Mouse (Mus musculus): ENCODE measurements at regions not wholly inside any gene's neighbourhood (a gene's known extent, or its start where the extent isn't known, plus 50 kb on each side); places are given as distances from the start of the nearest gene placed in this dataset.

DNA sequence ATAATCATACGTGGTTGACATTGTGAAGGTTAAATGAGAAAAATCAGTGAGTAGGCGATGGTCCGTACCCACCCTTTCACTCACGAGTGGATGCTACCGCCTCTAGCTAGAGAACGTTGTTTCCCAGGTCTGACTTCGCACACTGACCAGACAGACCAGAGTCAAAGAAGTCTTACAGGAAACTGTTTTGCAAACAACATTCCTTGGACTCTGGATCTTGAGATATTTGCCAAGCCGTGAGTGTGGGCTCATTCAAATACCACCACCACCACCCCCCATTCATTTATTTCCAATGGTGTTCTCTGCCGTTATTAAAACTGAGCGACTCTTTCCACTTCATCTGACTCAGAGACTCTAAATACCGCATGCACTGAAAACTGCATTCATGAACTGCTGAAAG, 234.2 kb downstream of the Lmo4 start:
- ATAC-seq (ENCODE audit: extremely low read depth, insufficient number of reproducible peaks, low FRiP score, poor library complexity, severe bottlenecking) = no peak

DNA sequence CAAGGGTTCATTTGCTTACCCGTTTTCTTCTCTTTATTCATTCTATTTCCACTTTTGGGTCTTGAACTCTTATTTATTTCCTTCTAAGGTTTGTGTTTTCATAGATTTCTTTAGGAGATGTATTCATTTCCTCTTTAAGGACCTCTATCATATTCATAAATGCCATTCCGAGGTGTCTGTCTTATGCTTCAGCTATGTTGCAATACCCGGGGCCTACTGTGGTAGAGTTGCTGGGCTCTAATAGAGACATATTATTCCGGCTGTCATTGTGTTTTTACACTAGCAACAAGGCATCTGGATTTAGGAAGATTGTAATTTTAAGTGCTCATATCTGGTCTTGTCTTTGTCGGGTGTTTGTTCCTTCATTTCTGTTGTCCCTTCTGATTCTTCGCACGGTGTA, 249.5 kb downstream of the Lmo4 start:
- ATAC-seq (ENCODE audit: extremely low read depth, insufficient number of reproducible peaks, low FRiP score, poor library complexity, severe bottlenecking) = no peak

DNA sequence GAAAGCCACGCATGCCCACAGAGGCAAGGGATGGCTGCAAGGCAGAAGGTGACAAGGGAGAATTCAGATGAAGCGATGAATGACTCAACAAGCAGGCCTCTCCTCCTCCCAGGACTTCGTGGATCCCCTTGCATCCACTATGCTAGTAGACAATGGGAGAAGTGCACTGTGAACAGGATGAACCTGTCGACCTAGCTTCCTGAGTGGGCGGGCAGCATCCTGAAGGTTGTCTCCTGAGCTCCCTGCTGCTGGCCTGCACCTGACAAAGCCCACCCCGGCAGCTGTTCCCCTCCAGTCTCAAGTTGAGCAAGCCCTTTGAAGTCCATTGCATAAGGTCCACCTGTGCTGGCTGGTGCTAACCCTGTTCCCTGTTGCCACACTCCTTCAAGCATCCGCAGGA, 250.2 kb downstream of the Lmo4 start:
- ATAC-seq (ENCODE audit: extremely low read depth, insufficient number of reproducible peaks, low FRiP score, poor library complexity, severe bottlenecking) = no peak

DNA sequence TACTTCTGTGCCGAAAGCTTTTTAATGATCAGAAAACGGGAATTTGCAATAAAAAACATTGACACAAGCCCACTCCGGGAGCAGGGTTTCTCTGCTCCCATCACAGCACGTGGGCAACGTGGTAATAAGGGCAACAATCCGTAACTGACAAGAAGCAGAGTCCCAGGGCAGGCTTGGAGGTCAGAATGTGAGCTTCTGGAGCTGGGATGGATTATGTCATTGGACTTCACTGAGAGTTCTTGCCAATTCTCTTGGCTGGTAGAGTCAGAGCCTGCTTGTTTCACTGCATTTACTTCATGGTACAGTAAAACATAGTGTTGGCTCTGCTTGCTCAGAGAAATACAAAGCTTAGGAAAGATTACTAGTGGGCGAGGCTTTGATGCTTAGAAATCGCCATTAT, 252.7 kb downstream of the Lmo4 start:
- ATAC-seq (ENCODE audit: extremely low read depth, insufficient number of reproducible peaks, low FRiP score, poor library complexity, severe bottlenecking) = no peak

DNA sequence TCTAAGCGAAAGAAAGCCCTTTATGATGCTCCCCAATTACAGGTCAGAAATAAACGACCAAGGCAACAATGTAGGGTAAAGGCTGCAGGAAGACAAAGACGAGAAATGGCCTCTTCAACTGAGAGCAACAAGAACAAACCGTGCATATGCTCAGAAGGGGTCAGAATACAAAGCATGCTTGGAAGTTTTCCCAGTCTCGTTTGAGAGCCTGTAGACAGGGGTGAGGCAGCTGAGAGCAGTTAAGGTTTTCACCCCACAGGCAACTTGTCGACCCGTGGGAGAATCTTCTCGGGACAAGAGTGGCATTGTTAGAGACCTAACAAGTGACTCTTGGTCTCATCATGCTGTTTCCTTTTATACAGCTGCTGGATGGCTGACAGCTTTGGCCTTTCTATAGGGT, 255.4 kb downstream of the Lmo4 start:
- no peak for ATAC-seq (ENCODE audit: extremely low read depth, insufficient number of reproducible peaks, low FRiP score, poor library complexity, severe bottlenecking)

DNA sequence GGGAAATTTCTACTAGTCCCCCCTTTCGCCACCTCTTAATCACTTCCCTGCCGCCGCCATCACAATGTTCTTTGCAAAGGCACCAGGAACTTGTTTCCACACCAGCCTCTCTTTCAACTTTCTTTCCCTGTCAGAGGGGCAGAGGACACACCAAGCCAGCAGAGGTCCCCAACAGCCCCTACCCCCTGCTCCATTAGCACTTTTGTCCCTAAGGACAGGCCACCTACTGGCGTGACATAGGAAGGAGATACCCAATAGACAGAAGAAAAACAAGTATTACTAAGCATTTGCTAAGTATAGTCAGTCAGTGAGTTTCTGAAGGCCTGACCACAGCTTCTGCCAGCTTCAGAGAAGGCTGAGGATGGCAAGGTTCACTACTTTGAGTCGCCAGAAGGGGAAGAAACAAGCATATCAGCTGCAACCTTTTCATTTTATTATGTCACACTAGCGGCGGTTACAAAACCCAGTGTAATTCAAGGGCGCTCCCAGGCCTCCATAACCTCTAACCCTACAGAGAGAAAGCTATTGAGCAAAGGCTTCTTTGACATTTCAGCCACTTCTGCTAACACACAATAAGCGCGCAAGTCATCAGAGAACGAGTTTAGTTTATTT, 255.9 kb downstream of the Lmo4 start:
- peak; percentile 88 for ATAC-seq (ENCODE audit: extremely low read depth, insufficient number of reproducible peaks, low FRiP score, poor library complexity, severe bottlenecking)

DNA sequence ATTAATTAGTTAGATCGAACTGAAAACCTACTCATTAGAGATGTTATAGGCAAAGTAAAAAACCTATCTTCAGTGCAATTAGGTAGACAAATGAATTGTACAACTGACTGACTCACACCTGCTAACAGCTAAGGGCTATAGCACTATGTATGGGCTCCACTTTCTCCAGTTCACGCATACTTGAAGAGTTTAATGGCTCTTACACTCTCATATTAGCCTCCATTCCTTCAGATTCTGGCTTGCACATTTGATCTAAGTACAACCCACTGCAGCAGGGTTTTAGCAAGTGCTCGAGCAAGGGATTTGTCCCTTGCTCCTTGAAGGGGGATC, 257.1 kb downstream of the Lmo4 start:
- no peak for ATAC-seq (ENCODE audit: extremely low read depth, insufficient number of reproducible peaks, low FRiP score, poor library complexity, severe bottlenecking)

DNA sequence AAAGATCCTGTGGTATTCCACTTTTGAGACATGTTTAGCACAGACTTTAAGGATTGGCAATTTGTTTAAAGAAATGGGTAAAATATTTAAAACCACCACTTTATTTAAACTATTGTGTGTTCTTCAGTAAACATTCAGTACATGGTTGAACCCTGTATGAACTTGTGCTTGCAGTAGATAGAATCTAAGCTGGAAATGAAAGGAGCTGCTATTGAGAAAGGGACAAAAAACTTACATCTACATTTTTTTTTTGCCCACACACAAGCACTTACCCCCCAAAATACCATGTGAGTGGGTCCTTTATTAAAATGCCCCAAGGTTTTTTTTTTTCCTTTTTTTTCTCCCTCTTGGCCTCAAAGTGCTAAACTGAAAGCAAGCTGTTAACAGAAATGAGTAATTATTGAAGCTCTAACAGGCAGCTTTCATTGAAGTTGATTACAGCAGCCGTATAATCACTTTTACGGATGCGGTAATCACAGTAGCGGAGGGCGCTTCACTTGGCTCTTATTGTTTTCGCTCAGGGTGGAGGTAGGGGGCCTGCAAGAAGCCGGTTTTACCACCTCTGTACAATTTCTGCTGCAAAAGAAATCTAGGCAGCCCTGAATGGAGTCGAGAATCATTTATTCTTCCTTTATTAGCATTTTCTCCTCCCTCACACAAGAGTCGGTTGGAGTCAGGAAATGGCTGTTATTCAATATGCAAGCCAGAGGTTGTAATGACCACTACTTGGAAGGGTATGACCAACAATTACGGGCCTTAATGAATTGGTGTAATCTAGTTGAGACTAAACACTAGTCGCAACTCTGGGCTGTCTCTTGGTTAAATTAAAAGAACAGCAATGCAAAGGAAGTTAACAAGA, 257.7 kb downstream of the Lmo4 start:
- no peak for ATAC-seq (ENCODE audit: extremely low read depth, insufficient number of reproducible peaks, low FRiP score, poor library complexity, severe bottlenecking)

DNA sequence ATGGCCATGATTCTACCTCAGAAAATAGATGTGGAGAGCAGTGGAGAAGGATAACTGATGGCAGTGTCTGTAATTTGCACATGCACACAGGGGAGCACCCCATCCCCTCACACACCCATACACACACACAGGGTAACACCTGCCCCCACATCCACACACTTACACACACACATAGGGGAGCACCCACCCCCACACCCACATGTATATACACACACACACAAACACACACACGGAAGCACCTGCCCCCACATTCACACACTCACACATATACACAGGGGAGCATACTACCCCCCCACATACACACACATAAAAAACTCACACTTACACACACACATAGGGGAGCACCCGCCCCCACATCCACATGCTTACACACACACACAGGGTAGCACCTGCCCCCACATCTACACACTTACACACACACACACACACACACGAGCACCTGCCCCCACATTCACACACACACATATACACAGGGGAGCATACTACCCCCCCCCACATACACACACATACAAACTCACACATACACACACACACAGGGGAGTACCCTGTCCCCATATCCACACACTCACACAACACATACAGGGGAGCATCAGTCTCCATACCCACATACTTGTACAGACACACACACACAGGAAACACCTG, 265.8 kb downstream of the Lmo4 start:
- no peak for ATAC-seq (ENCODE audit: extremely low read depth, insufficient number of reproducible peaks, low FRiP score, poor library complexity, severe bottlenecking)

DNA sequence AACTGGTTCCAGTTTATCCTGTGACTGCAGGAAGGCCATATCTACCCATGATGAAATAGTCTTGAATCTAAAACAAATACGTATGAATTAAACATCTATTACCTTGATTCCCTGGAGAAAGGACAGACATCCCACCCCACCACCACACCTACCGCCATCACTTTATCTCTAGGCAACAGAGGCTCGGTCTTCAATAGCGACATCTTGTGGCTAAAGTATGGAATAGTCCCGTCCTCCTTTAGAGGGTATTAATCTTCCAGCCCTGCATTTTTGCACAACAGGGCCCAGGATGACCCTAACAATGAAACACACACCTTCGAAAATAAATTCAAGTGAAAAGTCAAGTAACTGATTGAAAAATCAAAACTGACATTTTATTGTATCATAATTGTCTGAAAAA, 279.7 kb downstream of the Lmo4 start:
- peak; percentile 30; the same call in 1 of the 2 replicates for ATAC-seq (ENCODE audit: extremely low read depth, insufficient number of reproducible peaks, low FRiP score, poor library complexity, severe bottlenecking)

DNA sequence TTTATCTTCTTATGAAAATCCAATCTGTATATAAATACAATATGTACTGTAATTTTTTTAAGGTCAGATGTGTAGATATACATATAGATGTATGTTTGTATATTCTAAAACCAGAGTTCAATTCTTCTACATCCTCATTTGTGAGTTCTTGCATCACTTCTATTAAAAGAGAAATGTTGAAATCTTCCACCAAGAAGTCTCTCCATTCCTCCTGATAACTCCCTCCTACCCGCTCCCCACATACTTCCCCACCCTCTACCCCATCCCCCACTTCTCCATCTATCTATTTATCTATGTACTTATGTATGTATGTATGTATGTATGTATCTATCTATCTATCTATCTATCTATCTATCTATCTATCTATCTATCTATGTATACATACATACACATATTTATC, 285.3 kb downstream of the Lmo4 start:
- ATAC-seq (ENCODE audit: extremely low read depth, insufficient number of reproducible peaks, low FRiP score, poor library complexity, severe bottlenecking) = no peak

DNA sequence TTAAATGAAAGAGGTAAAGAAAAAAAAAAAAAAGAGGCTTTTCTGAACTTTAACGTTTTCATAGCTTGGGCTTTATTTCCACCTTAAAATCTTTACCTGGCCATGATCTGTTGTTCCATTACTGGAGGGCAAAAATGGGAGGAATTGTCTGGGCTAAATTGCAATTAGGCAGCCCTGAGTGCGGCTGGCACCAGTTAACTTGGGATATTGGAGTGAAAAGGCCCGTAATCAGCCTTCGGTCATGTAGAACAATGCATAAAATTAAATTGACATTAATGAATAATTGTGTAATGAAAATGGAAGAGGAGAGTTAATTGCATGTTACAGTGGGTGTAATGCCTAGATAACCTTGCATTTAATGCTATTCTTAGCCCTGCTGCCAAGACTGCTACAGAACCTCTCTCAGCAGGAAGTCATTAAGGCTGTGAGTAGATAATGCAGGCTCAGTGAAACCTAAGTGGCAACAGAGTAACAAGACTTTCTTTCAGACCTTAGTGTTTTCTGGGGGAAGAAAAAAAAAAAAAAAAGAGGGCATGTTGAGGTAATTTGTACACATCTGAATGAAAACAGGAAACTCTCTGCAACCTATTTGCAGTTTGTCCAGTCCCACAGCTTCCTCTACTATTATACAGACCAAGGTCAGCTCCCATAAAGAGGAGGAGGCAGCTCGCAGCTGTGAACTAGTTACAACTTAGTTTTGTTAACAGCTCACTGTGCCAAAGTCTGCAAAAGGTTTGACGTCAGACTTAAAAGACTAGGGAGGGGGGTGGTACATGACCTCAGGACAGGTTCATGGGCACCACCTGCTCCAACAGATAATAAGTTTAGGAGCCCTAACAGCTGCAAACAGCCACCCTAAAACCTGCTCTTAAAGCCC, 290.4 kb downstream of the Lmo4 start:
- no peak for ATAC-seq (ENCODE audit: extremely low read depth, insufficient number of reproducible peaks, low FRiP score, poor library complexity, severe bottlenecking)

DNA sequence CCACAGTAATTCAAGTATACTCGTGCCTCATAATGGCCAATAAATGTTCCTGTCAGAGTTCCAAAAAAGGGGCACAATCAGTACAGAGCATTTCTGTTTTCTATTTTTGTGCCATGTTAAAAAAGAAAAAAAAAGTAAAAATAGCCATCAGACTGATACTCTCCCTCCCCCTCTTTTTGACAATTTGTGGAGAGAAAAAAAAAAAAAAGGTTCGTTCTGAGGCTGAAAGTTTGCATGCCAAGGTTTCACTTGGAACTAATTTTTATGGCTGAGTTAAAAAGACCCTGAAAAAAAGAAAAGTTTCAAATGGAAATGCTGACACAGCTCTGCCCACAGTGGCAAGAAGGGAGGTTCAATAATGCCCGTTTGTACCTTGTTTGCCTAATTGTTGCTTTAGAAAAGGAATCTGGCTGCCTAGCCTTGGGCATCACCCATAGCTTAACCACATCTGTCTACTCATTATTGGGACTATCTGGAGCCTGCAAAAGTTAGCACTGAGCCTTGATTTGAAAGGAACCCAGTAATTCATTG, 291.9 kb downstream of the Lmo4 start:
- ATAC-seq (ENCODE audit: extremely low read depth, insufficient number of reproducible peaks, low FRiP score, poor library complexity, severe bottlenecking) = no peak

DNA sequence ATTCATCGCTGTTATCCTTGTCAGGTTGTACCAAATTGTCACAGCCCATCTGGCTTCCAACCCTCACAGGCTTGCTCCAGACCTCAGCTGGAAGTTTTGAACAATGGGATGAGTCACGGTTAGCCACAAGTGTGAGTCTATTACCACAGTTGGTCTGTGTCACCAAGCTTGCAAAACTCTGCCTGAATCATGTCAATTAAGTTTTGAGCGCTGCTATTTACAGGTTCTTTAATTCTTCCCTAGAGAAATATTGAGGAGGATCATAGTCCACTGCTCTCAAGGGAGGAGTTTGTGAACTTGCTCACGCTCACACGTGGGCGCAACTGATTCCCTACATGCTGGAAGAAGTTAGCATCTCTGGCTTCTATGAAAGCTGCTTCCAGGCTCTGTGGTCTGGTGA, 292.6 kb downstream of the Lmo4 start:
- ATAC-seq (ENCODE audit: extremely low read depth, insufficient number of reproducible peaks, low FRiP score, poor library complexity, severe bottlenecking) = peak; percentile 65; the same call in 1 of the 2 replicates

DNA sequence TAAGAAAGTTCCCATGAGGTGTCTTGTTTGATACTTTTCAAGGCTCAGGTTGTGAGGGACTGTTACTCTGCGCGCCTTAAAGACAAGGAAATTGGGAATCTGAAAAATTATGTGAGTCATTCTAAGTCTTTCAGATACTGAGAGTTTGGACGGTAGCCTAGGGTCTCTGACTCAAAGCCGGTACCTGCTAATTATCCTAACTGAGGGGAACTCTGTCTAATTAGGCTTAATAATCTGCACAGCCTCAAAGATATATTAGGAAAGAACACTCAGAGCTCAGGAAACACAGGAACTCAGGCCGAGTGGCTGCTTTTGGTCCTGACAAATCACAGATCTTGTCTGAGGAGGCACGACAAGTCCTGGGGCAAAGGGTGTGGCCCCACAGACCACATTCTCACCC, 295.7 kb downstream of the Lmo4 start:
- ATAC-seq (ENCODE audit: extremely low read depth, insufficient number of reproducible peaks, low FRiP score, poor library complexity, severe bottlenecking) = no peak

DNA sequence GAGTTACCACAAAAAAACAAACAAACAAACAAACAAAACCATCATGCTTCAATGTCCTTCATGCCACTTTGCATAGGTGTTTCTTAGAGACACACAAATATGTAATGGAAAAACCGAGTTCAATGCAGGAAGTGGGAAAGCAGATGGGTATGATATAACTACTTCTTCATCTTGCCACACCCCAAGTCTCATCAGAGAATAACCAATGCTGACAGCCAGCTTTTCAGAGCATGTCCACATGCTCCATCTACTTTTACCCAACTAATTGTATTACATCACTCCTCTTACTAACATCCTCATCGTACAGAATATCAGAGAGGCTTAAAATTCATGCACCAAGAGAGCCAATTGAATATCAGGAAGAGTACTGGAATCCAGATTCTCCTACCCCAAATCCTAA, 301.6 kb downstream of the Lmo4 start:
- ATAC-seq (ENCODE audit: extremely low read depth, insufficient number of reproducible peaks, low FRiP score, poor library complexity, severe bottlenecking) = no peak

DNA sequence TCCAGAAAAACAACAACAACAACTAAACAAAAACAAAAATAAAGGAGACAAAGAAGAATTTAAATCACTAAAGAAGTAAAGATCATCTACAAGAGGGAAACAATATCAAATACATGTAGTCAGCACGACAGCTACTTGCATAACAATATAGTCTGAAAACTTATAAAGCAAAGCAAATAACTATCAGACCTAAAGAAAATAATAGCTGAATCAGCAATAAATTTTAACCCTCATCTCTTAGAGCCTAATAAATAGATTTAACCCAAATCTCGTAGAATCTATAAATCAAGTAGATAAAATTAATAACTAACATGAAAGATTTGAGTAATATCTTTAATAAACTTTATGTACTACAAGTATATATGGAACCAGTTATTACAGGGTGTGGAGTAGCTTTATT, 324.2 kb downstream of the Lmo4 start:
- no peak for ATAC-seq (ENCODE audit: extremely low read depth, insufficient number of reproducible peaks, low FRiP score, poor library complexity, severe bottlenecking)

DNA sequence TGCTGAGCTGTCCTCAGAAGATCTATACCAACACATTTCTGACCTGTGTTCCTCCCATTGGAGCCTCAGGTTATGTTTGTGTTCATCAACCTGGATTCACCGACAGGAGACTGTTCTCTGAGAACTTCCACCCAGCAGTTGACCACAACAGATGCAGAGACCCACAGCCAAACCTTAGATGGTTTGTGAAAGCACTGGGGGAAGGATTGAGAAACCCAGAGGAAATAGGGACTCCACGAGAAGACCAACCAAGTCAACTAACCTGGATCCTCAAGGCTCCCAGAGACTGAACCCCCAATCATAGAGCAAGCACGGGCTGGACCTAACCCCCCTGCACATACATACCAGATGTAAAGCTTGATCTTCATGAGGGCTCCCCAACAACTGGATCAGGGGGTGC, 331.1 kb downstream of the Lmo4 start:
- no peak for ATAC-seq (ENCODE audit: extremely low read depth, insufficient number of reproducible peaks, low FRiP score, poor library complexity, severe bottlenecking)

DNA sequence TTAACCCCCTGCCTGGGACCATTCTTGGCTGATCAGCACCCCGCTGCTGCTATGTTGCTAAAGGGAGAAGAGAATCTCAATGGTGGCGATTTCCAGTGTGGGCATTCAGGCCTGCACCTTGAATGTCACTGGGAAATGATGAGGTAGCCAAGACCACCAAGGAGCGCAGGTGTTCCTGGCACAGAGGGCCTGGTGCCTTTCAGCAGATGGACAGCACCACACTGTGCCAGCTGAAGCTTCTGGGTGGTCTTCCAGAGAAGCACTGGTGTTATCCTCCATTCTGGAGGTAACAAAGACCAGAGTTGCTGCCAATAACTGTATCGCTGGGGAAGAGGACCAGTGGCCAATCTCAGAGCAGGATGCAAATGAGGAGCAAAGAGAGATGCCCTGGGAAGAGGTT, 338.5 kb downstream of the Lmo4 start:
- no peak for ATAC-seq (ENCODE audit: extremely low read depth, insufficient number of reproducible peaks, low FRiP score, poor library complexity, severe bottlenecking)
